Mouse (Mus musculus) cortical plate, adult 2 months (tissue): ENCODE results near the gene Foxn2.

Experiments
- CTCF ChIP-seq: fragments of 200-500 bp; IDR thresholded peaks from 2 replicates; pipeline ENCODE4 v1.5.1; 2011; ENCODE audit warnings: mild to moderate bottlenecking, control low read depth, low read length; ENCODE audit not compliant: insufficient read depth; ENCODE audit errors: extremely low read depth
- POLR2A ChIP-seq: fragments of 200-500 bp; IDR thresholded peaks from 2 replicates; pipeline ENCODE4 v1.6.1; 2011; ENCODE audit warnings: mild to moderate bottlenecking, low read length, control low read depth; ENCODE audit not compliant: insufficient read depth; ENCODE audit errors: extremely low read depth

- TF ChIP-seq CTCF (no peak), POLR2A (no peak)
Observed at GRCm38 (mm10) chr17:88492107-88492460, 51.6 kb downstream of the Foxn2 start.
